Mouse (Mus musculus): ENCODE data around the gene Baz1a.

DNA sequence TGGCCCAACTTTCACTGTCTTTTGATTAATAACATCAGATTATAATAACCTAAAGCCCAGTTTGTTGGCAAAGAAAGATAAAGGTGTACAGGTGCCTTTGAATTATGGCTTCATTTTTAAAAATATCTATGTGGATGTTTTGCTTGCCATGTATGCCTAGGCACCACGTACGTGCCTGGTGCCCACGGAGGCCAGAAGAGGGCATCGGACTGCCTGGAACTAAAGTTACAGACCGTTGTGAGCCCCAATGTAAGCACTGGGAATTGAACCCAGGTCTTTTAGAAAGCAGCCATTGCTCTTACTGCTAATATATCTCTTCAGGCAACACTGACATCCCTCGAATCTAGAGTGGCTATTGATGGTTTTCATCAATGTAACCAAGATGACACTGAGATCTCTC, 32.2 kb downstream of the Baz1a start:
- TF ChIP-seq TAL1 (IDR thresholded peaks at IDR 0.05; ENCODE audit: low read length) (no peak), GATA1 (IDR thresholded peaks at IDR 0.05; ENCODE audit: low read length) (no peak)

All from erythroblast, embryonic 14.5 days (primary cell).